Mouse (Mus musculus) neural tube, embryonic 10.5 days (tissue): ENCODE measurements around the gene Cyp2c23.
A peak's percentile ranks its signal among the peaks of the same experiment; 100 is the strongest.

Experiments used
- DNase-seq: peaks from one replicate; pipeline ENCODE4 v3.0.0-alpha.2; 2017; ENCODE audit warnings: low spot score; ENCODE audit errors: extremely low spot score

Cyp2c23 gene

DNA sequence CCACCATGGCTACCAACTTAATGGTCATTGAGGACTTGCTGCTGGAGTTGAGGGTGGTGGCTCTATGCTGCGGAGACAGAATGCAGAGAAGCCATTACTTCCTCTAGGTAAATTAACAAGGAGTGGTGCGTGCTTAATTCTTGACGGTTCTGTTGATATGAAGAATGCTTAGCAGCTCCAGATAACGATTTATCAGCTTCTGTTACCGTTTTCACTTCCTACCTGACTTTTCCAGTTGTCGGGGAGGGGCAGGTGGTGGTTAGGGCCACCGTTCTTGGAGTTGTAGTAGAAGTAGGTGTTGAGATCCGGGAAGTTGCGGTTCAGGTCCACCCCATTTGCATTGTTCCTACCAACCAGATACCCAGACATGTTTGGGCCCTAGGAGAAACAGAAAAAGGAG is 55.3 kb downstream of the Cyp2c23 start:
- DNase-seq: no peak

DNA sequence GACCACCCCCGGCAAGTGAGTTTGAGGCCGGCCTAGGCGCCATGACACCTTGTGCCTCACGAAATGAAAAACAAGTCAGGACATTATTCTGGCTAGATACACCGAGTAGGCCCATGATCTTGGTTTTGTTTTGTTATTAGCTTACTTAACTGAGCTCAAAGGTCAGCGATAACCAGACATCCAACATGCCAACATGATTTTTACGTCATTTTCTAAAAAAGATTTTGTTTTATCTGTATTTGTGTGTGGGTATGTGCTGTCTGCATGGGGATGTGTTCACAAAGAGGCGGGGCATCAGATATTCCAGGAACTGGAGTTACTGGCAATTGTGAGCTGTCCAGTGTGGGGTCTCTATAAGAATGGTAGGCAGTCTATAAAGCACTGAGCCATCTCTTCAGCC is 56.9 kb downstream of the Cyp2c23 start:
- no peak for DNase-seq

DNA sequence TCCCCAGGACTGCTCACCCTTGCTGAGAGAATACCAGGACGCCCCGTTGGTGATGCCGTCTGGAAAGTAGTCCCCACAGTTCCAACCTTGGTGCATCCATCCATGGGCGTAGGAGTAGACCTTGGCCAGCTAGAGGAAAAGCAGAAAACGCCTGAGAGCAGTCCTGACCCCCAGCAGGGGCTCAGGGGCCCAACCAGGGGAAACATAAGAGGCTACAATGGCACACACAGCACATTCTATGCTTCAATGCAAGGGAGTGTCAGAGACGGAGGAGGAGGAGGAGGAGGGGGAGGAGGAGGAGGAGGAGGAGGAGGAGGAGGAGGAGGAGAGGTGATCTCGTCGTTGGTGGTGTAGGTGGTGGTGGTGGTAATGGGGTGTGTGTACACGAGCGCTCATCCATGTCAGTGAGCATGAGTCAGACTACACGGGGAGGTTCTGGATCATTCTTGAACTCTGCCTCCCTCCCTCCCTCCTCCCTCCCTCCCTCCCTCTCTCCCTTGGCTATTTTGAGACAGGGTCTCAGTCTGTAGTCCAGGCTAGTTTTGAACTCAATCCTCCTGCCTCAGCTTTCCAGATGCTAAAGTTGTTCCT is 60.5 kb downstream of the Cyp2c23 start:
- no peak for DNase-seq

DNA sequence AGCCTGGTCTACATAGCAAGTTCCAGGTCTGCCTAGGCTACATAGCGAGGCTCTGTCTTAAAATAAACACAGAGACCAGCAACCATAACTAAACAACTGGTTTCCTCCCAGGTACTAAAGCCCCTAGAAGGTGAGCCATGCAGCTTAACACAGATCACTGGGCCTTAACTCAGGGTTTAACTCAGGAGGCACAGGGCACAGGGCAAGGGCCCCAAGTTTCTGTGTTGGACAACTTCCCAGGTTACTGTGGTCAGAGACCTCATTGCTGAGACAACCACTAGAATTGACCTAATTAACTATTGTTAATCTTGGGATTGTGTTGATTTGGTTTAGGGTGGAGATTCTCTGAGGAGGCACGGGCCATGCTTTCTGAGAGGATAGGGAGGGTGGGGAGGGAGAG is 62.5 kb downstream of the Cyp2c23 start:
- no peak for DNase-seq

DNA sequence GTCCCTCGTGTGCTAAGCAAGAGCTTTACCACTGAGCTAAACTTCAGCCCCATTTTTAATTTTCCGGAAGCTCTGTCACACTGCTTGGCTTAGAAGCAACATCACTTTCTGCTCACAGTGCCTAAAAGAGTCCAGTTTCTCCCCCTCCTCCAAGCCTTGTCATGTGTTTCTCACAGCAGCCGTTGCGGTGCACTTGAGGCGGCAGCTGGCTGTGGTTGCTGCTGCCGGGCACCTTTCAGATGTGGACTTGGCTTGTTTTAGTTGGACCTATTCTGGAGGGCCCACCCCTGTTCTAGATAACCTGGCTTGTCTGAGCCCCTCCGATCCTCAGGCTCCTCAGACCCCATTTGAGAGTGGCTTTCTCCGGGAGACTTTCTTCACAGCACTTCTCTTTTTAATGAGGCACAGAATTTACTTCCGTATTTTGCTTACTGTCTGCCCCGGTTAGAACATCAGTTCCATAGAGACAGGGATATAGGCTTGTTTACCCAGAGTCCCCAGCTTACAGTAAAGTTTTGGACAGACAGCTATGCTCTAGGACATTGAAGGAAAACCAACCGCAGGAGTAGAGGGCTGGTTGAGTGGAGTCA is 63.4 kb downstream of the Cyp2c23 start:
- no peak for DNase-seq

DNA sequence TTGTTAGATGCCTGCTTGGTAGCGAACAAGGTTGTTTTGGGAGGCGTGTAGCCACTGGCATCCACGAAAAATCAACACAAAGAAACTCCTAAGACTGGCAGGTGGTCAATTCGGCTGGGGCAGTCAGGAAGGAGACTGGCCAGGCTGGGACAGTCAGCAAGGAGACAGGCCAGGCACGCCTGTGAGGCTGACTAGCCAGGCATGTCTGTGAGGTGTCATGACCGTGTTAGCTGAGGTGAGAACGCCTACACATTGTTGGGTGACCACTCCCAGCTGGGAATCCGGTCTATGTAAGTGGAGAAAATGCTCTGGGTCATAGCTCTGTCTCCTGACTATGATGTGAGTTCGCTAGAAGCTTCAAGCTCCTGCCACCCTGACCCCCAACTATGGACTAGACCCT is 66.2 kb downstream of the Cyp2c23 start:
- no peak for DNase-seq

DNA sequence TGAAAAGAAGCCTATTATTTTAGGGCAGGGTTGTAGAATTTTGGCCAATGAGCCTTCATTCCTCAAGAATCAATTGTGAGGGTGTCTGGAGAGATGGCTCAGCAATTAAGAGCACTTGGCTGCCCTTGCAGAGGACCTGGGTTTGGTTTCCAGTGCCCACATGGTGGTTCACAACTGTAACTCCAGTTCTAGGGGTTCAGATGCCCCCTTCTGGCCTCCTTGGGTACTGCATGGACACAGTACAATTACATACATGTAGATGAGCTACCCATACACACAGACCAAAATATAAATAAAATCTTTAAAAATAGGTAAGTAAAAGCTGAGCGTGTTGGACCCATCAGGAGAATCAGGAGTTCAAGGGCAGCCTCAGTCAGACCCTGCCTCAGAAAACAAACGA is 67.8 kb downstream of the Cyp2c23 start:
- DNase-seq: no peak

DNA sequence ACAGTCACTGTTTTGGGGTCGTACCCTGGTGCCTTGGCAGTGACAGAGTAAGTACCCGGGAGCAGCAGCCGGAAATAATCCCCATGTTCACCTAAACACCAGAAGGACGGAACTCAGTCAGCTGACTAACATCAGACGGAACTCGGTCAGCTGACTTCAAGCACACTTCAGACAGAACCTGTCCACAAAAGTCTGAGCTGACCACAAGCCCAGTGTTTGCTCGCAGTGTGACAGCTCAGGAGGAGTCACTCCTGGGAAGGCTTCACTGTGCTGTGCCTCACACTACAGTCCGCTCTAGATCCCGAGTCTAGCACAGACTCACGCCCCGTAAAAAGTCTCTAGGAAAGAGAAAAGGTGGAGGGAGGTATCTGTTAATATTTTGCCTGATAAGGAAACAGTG is 69.0 kb downstream of the Cyp2c23 start:
- DNase-seq: no peak

DNA sequence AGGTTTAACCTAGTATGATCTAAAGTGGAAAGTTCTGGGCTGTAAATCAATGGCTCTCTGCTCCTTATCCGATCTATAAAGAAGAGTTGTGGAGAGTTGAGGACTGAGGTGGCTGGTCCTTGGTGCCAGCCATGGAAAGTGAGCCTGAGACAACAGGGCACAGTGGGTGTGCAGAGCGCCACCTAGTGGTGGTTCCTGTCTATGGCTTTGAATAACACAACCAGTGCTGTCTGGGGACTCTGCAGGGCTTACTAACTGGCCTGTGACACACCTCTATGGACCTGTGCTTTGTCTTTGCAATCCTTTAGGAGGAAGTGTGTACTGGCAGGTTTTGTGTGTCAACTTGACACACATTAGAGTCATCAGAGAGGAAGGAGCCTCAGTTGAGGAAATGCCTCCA is 69.8 kb downstream of the Cyp2c23 start:
- DNase-seq: peak; percentile 77

DNA sequence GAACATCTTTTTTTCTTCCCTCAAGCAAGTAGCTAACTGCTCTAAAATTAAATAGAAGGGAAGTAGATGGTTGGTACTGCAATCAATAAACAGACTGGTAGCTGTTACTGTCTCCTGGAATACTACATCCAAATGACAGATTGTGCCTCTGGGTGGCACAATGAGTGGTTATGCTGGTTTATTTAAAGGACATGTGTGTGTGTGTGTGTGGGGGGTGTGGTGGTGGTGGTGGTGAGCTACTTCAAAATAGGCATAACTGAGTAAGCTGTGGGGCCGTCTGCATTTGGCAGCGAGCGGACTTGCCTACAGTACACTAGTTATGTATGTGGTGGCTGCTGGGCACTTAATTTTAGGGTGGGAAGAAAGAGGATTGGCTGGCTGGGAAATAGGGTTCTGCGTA is 71.1 kb downstream of the Cyp2c23 start:
- no peak for DNase-seq

DNA sequence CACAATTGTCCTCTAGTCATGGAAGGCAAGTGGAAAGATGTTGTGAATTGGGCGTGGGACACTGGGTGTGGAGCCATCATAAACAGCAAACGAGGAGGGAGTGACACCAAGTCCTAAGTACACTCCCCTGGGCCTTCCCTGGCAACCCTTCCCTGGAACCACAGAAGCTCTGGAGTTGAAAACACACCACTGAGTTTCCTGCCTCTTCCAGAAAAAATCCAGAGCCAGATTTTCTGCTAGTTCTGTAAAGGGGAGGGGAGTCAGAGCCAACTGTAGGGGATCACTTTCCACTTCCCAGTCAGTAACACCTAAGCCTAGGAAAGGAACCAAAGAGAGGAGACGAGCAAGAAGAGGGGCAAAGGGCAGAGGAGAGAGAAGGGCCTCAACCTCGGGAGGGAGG is 71.6 kb downstream of the Cyp2c23 start:
- DNase-seq: no peak

DNA sequence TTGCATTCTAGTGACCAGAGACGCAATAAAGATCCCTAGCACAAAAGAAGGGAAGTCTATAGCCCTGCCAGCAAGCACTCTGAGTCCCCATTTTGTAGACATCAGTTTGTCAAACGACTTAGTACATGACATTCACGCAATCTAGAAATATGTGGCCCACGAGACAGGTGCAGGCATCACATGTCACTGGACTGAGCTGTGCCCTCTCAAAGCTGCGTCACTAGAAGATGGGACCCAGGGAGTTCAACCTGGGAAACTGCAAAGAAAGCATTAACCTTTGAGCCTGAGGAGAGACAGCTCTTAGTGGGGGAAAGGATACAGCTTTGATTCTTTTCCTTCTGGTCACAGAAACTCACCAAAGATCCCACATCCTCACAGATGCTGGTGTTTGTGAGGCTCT is 73.7 kb downstream of the Cyp2c23 start:
- DNase-seq: no peak
